Mouse (Mus musculus) testis, adult 10 weeks (tissue): ENCODE data around the gene 4930505A04Rik. TPM values are rescaled to one million over a fixed set of nuclear protein-coding genes. Genes with fewer than 3 reads are reported as not detected.

Experiments used
- polyA plus RNA-seq: library from polyadenylated mRNA; stranded (reverse); fragments of 350-450 nt; fragmentation: Illumina TruSeq; extraction: RNeasy Lipid Tissue Mini Kit (QIAGEN cat#74804); gene quantifications from one replicate; pipeline ENCODE4 v1.2.3, GENCODE M21; 2014; ENCODE audit warnings: low read depth, low replicate concordance

The 4930505A04Rik gene
- polyA plus RNA-seq = 658 TPM

DNA sequence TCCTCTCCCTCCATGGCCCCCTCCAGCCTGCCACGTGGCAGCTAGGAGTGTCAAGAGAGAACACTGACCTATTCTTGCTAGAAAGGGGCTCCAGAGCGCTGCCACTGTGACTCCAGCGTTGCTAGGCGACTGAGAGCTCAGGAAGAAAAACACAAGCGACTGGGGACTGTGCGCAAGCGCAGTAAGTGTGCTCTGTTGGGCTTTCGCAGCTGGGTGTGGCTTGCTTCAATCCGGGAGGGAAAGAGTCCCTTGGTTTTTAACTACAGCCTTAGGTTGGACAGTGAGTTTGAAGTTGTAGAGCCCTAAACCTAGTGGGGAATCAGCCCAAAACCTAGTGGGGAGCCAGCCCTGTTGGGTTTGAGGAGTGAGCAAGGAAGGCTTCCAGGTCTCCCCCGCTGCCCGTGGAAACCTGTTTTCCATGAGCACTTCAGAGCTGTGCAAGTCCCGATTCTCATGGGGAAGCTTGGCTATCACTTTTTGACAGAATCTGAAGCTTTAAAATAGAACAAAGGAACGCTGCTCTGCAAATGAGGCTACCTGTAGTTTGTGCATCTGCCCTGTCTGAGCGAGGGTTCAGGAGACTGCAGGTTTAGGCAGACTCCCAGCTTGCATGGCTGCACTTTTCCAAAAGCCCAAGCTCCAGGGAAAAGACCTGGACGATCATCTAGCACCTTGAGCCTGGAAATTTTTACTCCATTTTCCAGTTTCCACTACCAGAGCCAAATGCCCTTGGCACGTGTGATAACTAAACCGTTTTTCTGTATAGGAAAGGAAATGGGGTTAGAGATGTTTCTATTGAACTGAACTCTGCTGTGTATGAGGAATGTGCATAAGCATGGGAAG lies at the start of gene 4930505A04Rik:
Gene 4930505A04Rik (minus strand): TSS at position 77 of the 843 bp plus-strand sequence.

Other genes starting within 250 kb of the 4930505A04Rik start
- gene Sptbn1, start 203.7 kb downstream of the 4930505A04Rik start, polyA plus RNA-seq = 42.5 TPM
- gene Acyp2, start 177.8 kb upstream of the 4930505A04Rik start, polyA plus RNA-seq = 13.0 TPM